Mouse (Mus musculus): Measurements from ENCODE around the gene Glipr1. TPM values are rescaled to one million over a fixed set of nuclear protein-coding genes. Genes with fewer than 3 reads are reported as not detected.
"Not testable (repeated sequence)": the region's sequence is repeated elsewhere in the genome, so short reads cannot be mapped to it uniquely, and the experiment has no call there.

The Glipr1 gene
- 9.2 and 9.9 TPM in 2 replicates for polyA plus RNA-seq (2015; fragmentation: Nextera tagmentation; extraction: Ambion mirVana)

DNA sequence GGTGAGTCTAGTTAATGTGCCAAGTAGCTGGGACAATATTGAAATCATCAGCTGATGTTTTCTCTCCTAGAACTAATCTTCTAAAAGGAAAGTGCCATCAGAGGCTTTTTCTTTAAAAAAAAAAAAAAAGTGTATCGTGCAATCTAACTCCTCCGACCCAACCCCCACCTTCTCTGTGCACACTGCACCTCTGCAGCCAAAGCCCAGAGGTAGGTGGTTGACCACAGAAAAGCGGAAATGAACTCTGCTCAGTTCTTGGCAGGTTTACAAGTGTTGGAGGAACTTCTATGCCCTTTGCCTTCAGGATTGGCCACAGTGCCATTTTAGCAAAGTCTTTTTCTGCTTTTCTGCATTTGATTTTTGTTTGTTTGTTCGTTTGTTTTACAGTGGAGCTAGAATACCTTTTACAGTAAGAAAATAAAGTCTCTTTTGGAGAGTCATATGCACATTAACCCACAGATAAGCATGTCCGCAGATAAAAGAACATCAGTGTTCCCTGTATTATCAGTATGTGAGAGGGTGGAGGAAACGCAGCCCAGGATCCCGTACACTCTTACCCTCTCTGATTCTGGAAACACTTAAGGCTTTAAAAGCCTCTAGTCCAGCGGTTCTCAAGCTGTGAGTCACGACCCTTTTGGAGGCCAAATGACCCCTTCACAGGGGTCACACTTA, at the start of gene Glipr1:
Gene Glipr1 (minus strand): TSS at position 88 of the 672 bp plus-strand sequence.
- H3K27me3 ChIP-seq (ENCODE audit: insufficient read depth, low read length) = no peaks in the 10 kb centered on the region
- peak within 1 kb of the TSS; percentile 82 for H3K27ac ChIP-seq (ENCODE audit: low read depth)
- no peaks in the 10 kb centered on the region for H3K9me3 ChIP-seq (ENCODE audit: low read length)
- peak within 1 kb of the TSS; percentile 36 for H3K4me3 ChIP-seq (ENCODE audit: low read depth, low read length)
- peak within 1 kb of the TSS; percentile 63 for H3K4me2 ChIP-seq (ENCODE audit: low read depth, low read length)
- H3K36me3 ChIP-seq (replicated peaks; ENCODE audit: insufficient read depth, low read length) = no peaks in the 10 kb centered on the region
- peaks cover 18% of the 10 kb centered on the region for H3K4me1 ChIP-seq (ENCODE audit: insufficient read depth)
- TF ChIP-seq CTCF (IDR thresholded peaks at IDR 0.05; ENCODE audit: low read depth) (no peak), EP300 (IDR thresholded peaks at IDR 0.05; ENCODE audit: low read depth) (peak; percentile 22; the same call in 1 of the 2 replicates)
- H3K9ac ChIP-seq (replicated peaks) = no peak within 1 kb of the TSS
- ATAC-seq (peak; percentile 82), DNase-seq (peak; percentile 67)
- WGBS (ENCODE audit: insufficient replicate concordance) = 22% methylated on average over 9 of the region's 9 CpGs

DNA sequence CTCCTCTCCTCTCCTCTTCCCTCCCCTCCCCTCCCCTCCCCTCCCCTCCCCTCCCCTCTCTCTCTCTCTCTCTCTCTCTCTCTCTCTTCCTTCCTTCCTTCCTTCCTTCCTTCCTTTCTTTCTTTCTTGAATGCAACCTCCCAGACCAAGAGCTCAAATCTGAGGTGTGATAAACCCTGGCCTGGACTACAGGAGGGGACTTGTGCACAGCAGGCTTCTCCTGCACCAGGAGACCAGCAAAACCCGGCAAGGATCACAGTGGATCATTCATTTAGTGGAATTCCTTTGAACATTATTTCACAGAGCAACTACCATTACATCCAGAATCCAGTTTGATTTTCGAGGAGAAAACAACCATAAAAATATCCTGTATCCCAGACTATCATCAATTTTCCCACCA, 49.5 kb upstream of the Glipr1 start:
- WGBS (ENCODE audit: insufficient replicate concordance) = 63% methylated on average over 2 of the region's 2 CpGs
- H3K9me3 ChIP-seq (ENCODE audit: low read length); ATAC-seq; H3K27ac ChIP-seq (ENCODE audit: low read depth); H3K4me1 ChIP-seq (ENCODE audit: insufficient read depth); H3K4me2 ChIP-seq (ENCODE audit: low read depth, low read length); H3K36me3 ChIP-seq (replicated peaks; ENCODE audit: insufficient read depth, low read length); H3K4me3 ChIP-seq (ENCODE audit: low read depth, low read length); H3K9ac ChIP-seq (replicated peaks); H3K27me3 ChIP-seq (ENCODE audit: insufficient read depth, low read length); DNase-seq: not testable (repeated sequence)

DNA sequence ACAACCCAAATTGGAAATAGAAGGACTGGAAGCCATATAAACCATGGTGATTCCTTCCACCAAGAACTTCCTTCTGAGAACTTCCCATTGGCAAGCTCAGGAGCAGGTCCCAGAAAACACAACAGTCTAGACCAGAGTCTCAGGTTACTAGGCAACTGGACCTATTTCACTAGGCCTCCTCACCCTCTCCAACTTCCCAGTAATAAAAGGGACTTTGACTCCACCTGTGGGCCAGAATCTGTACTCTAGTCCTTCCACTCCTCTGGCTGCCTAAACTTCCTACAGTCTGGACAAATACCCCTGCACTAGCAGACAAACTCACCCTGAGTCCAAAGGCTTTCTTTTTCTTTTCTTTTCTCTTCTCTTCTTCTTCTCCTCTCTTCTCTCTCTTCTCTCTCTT, 48.8 kb upstream of the Glipr1 start:
- ATAC-seq (no peak), DNase-seq (no peak)
- no peak overlapping the region for H3K27ac ChIP-seq (ENCODE audit: low read depth)
- H3K9me3 ChIP-seq (ENCODE audit: low read length) = no peaks in the 10 kb centered on the region
- TF ChIP-seq CTCF (IDR thresholded peaks at IDR 0.05; ENCODE audit: low read depth) (no peak), EP300 (IDR thresholded peaks at IDR 0.05; ENCODE audit: low read depth) (no peak)
- no peaks in the 10 kb centered on the region for H3K36me3 ChIP-seq (replicated peaks; ENCODE audit: insufficient read depth, low read length)
- H3K27me3 ChIP-seq (ENCODE audit: insufficient read depth, low read length) = no peaks in the 10 kb centered on the region
- H3K9ac ChIP-seq (replicated peaks) = no peak overlapping the region
- H3K4me2 ChIP-seq (ENCODE audit: low read depth, low read length) = no peak overlapping the region
- H3K4me1 ChIP-seq (ENCODE audit: insufficient read depth) = no peaks in the 10 kb centered on the region
- no peak overlapping the region for H3K4me3 ChIP-seq (ENCODE audit: low read depth, low read length)

DNA sequence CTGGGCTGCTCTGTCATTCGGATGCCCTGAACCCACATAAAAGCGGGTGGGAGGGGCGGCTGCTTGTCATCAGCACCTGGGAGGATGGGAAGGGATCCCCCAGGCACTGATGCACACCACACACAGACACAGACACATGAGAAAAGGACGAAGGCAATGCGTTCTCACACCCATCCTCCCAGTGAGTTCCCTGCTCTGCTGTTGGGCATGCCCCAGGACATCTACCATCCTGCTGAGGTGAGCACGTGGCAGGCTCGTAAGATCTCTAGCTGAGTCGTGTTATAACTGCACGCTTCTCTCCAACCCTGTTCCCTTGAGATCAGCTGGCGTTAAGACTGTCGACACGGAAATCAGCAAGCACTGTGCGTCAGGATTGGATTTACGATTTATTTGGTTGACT, 41.9 kb upstream of the Glipr1 start:
- ATAC-seq = not testable (repeated sequence)
- WGBS (ENCODE audit: insufficient replicate concordance) = 69% methylated on average over 14 of the region's 14 CpGs

DNA sequence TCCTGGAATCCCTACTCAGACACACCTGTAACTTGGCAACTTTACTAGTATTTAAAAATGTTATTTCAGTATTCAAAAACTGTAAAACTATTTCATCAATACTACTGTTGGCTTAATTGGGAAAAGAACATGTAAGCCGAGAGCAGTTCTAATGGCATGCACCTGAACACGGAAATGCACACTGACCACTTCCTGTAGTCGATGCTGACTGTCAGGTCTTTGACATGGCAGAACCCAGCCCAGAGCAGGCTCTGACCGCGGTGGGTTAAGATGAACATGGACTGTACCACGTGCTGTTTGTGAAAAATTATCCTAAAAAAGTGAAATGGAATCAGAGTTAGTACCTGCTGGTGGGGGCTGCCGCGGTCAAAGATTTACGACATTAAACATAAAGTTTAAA, 41.1 kb upstream of the Glipr1 start:
- not testable (repeated sequence) for H3K4me3 ChIP-seq (ENCODE audit: low read depth, low read length); H3K9me3 ChIP-seq (ENCODE audit: low read length); H3K36me3 ChIP-seq (replicated peaks; ENCODE audit: insufficient read depth, low read length); H3K4me2 ChIP-seq (ENCODE audit: low read depth, low read length); H3K9ac ChIP-seq (replicated peaks); ATAC-seq; DNase-seq; H3K4me1 ChIP-seq (ENCODE audit: insufficient read depth); H3K27ac ChIP-seq (ENCODE audit: low read depth); H3K27me3 ChIP-seq (ENCODE audit: insufficient read depth, low read length)
- 53% methylated on average over 9 of the region's 9 CpGs for WGBS (ENCODE audit: insufficient replicate concordance)

More for the DNA sequence above, 41.9 kb upstream of the Glipr1 start:
- not testable (repeated sequence) for H3K27me3 ChIP-seq (ENCODE audit: insufficient read depth, low read length); DNase-seq; H3K4me2 ChIP-seq (ENCODE audit: low read depth, low read length); H3K36me3 ChIP-seq (replicated peaks; ENCODE audit: insufficient read depth, low read length); H3K9ac ChIP-seq (replicated peaks); H3K4me3 ChIP-seq (ENCODE audit: low read depth, low read length); H3K27ac ChIP-seq (ENCODE audit: low read depth); H3K4me1 ChIP-seq (ENCODE audit: insufficient read depth); H3K9me3 ChIP-seq (ENCODE audit: low read length)

DNA sequence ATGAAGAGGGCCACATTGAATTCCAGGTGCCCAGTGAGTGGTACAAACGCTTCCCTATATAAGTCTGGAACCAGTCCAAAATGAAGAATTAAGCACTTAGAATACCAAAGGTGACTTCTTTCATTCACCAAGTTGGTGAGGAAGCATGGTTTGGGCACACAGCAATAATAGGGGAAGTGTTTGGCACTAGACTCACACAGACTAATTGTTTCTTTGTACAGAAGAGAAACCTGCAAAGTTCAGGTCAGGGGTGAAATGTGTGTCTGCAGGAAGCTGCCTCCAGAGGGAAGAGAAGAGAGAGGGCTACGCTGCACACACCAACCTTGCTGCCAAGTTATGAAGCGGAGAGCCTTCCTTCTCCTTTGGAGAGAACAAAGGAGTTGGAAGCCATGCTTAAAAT, 26.3 kb upstream of the Glipr1 start:
- H3K27me3 ChIP-seq (ENCODE audit: insufficient read depth, low read length); H3K4me3 ChIP-seq (ENCODE audit: low read depth, low read length); H3K36me3 ChIP-seq (replicated peaks; ENCODE audit: insufficient read depth, low read length); H3K27ac ChIP-seq (ENCODE audit: low read depth); H3K9ac ChIP-seq (replicated peaks); ATAC-seq; H3K4me2 ChIP-seq (ENCODE audit: low read depth, low read length); H3K9me3 ChIP-seq (ENCODE audit: low read length); H3K4me1 ChIP-seq (ENCODE audit: insufficient read depth); DNase-seq: not testable (repeated sequence)
- WGBS (ENCODE audit: insufficient replicate concordance) = 79% methylated on average over 2 of the region's 3 CpGs

DNA sequence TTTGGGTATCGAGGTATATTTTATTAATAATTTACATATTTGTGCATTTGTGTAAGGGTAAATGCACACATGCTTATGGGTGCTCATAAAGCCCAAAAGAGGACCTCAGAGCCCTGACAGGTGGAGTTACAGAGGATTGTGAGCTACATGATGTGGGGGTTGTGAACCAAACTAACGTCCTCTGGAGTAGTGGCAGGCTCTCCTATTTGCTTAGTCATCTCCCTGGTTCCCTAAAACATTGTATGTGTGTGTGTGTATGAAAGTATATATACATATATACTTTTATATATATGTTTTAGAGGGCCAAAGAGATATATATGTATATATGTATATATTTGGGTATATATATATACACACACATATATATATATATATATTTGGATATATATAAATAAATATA, 21.2 kb upstream of the Glipr1 start:
- Histone ChIP-seq H3K4me3 (ENCODE audit: low read depth, low read length) (no peak overlapping the region), H3K36me3 (replicated peaks; ENCODE audit: insufficient read depth, low read length) (no peaks in the 10 kb centered on the region), H3K4me2 (ENCODE audit: low read depth, low read length) (no peak overlapping the region), H3K9ac (replicated peaks) (no peak overlapping the region), H3K4me1 (ENCODE audit: insufficient read depth) (no peaks in the 10 kb centered on the region), H3K27me3 (ENCODE audit: insufficient read depth, low read length) (no peaks in the 10 kb centered on the region), H3K9me3 (ENCODE audit: low read length) (no peaks in the 10 kb centered on the region), H3K27ac (ENCODE audit: low read depth) (no peak overlapping the region)
- WGBS (ENCODE audit: insufficient replicate concordance) = 48% methylated on average over 2 of the region's 2 CpGs
- no peak for DNase-seq
- TF ChIP-seq CTCF (IDR thresholded peaks at IDR 0.05; ENCODE audit: low read depth) = no peak
- TF ChIP-seq EP300 (IDR thresholded peaks at IDR 0.05; ENCODE audit: low read depth) = no peak
- no peak for ATAC-seq

DNA sequence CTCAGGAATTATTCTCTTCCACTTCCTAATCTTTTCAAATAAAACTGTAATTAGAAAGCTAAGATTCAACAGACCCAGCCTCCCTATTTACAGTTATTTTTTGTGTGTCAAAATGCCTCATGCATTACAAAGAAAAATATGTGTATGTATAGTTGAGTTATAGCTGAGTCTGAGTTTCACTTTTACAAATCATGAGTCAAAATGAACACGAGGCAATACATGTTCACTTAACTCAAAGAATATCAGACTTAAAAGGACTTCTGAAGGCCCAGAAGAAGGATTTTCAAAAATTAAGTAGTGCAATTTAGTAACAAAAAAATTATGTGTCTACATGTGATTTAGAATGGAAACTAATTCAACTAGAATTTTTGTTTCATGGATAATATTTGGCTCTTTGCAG, 7.1 kb upstream of the Glipr1 start:
- not testable (repeated sequence) for H3K4me1 ChIP-seq (ENCODE audit: insufficient read depth); H3K27me3 ChIP-seq (ENCODE audit: insufficient read depth, low read length); DNase-seq; H3K4me2 ChIP-seq (ENCODE audit: low read depth, low read length); H3K9me3 ChIP-seq (ENCODE audit: low read length); H3K4me3 ChIP-seq (ENCODE audit: low read depth, low read length); H3K36me3 ChIP-seq (replicated peaks; ENCODE audit: insufficient read depth, low read length); H3K9ac ChIP-seq (replicated peaks); ATAC-seq; H3K27ac ChIP-seq (ENCODE audit: low read depth)
- 60% methylated on average over 1 of the region's 1 CpGs for WGBS (ENCODE audit: insufficient replicate concordance)

Data from liver, postnatal 0 days (tissue).